Mouse (Mus musculus): ENCODE data around the gene Rrbp1. TPM values are rescaled to one million over a fixed set of nuclear protein-coding genes. Genes with fewer than 3 reads are reported as not detected.
A peak's percentile ranks its signal among the peaks of the same experiment; 100 is the strongest.

The Rrbp1 gene
- total and polyA plus RNA-seq, 3 experiments: 56.7 to 128 (median 127) TPM

DNA sequence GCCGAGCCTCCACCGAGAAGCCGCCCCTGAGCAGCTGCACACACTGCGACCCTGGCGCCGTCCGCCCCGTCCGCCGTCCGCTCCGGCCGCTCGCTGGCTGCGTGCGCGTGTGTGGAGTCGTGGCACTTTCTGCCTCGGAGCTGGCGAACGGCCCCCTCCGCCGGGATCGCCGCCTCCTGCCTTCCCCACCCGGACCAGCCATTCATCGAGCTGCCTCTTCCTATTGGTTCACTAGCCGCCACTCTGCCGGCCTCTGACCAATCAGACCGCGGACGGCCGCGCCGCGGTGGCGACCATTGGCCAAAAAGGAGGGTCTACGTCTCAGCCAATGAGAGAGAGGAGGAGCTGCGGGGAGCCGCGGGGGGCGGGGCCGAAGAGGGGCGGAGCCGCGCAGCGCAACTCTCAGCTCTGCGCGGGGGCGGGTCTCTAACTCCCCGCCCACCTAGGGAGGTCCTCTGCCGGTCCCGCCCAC is at the start of gene Rrbp1 (continued):
- no peak for TF ChIP-seq MEF2A (IDR thresholded peaks at IDR 0.05; ENCODE audit: extremely low read depth, insufficient replicate concordance, low read depth, low read length, poor library complexity, severe bottlenecking)
- peak; percentile 13; the same call in 1 of the 2 replicates for TF ChIP-seq TBP (IDR thresholded peaks at IDR 0.05; ENCODE audit: low read depth, low read length)
- TF ChIP-seq EP300 (IDR thresholded peaks at IDR 0.05; ENCODE audit: low read depth in 1 of 2, low read length in 2 of 2): no peak

DNA sequence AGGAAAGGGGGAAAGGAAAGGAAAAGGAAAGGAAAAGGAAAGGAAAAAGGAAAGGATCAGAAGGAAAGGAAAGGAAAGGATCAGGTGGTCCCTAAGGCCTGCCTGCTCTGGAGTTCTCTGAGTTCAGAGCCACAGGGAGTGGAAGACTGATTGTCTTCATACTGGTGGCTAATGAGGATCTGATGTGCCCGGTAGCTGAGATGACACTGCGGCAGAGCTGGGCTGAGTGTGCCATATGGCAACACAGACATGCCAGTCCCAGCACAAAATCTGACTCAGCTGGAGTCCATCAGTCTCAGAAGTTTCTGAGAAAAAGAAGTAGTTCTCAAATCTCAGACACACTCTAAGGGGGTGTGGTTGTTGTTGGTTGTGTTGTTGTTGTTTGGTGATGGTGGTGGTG is 46.7 kb upstream of the Rrbp1 start:
- H3K9ac ChIP-seq (ENCODE audit: control insufficient read depth, low read depth, low read length, poor library complexity, severe bottlenecking): no peak overlapping the region
- no peak overlapping the region for H3K27ac ChIP-seq (ENCODE audit: control insufficient read depth, low read depth, low read length)
- H3K36me3 ChIP-seq (ENCODE audit: control insufficient read depth in 1 of 2, insufficient read depth in 2 of 2, low read length in 2 of 2): no peaks in the 10 kb centered on the region
- no peaks in the 10 kb centered on the region for H3K4me1 ChIP-seq (ENCODE audit: control insufficient read depth in 1 of 2, insufficient read depth in 2 of 2, low read length in 2 of 2)
- no peaks in the 10 kb centered on the region for H3K9me3 ChIP-seq (replicated peaks; ENCODE audit: insufficient read depth, low read length)
- DNase-seq (ENCODE audit: low read depth, low spot score): no peak
- no peaks in the 10 kb centered on the region for H3K79me2 ChIP-seq (ENCODE audit: control insufficient read depth, insufficient read depth, low read length, poor library complexity)
- no peak for TF ChIP-seq JUND (IDR thresholded peaks at IDR 0.05; ENCODE audit: low read depth, low read length)
- no peak for TF ChIP-seq ELF1 (IDR thresholded peaks at IDR 0.05; ENCODE audit: low read depth, low read length)
- no peak for TF ChIP-seq MAZ (IDR thresholded peaks at IDR 0.05; ENCODE audit: low read depth, low read length)
- no peak for TF ChIP-seq SMC3 (IDR thresholded peaks at IDR 0.05; ENCODE audit: low read depth, low read length)
- no peak for TF ChIP-seq GABPA (IDR thresholded peaks at IDR 0.05; ENCODE audit: low read depth, low read length)
- H3K27me3 ChIP-seq (ENCODE audit: control insufficient read depth in 1 of 2, insufficient read depth in 2 of 2, low read length in 2 of 2): no peaks in the 10 kb centered on the region; a peak in 2 of 4 replicates
- H3K4me3 ChIP-seq (ENCODE audit: control insufficient read depth in 1 of 2, insufficient read depth in 1 of 2, low read depth in 2 of 2, low read length in 2 of 2): no peak overlapping the region

DNA sequence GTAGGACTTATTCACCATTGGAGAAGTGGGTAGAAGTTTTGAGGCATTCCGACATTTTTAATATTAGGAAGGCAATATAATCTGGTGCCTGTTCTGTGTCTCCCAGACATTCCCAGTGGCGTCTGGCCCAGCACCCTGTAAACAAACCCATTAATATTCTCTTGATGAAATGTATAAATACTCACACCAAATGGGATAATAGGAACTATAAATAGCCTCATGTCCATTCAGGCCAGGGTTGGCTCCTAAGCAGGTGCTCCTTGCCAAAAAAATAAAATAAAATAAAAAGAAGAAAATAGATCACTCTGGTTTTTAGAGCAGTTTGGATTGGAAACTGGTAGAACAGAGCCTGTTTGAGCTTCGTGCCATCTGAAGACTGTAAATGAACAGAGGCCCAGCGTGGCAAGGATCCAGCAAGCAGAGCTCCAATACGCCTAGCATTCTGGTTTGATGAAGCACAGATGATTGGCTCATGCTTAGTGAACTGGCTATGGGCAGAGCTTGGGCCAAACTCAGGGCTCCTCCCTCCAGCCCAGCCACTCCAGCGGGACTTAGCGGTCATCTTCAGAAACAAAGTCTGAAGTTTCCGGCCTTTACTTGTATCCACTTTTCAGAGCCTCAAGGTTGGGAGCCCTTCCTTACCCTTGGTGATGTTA is 41.5 kb upstream of the Rrbp1 start:
- TF ChIP-seq MEF2A (IDR thresholded peaks at IDR 0.05; ENCODE audit: extremely low read depth, insufficient replicate concordance, low read depth, low read length, poor library complexity, severe bottlenecking): no peak
- TF ChIP-seq CTCF (IDR thresholded peaks at IDR 0.05 in 2 of 3, conservative IDR thresholded peaks at IDR 0.05 in 1 of 3; ENCODE audit: control insufficient read depth in 1 of 3, insufficient read depth in 1 of 3, low read depth in 2 of 3, low read length in 3 of 3, poor library complexity in 1 of 3, severe bottlenecking in 1 of 3): no peak
- TF ChIP-seq MYC (IDR thresholded peaks at IDR 0.05; ENCODE audit: low read depth, low read length): no peak
- TF ChIP-seq BHLHE40 (IDR thresholded peaks at IDR 0.05; ENCODE audit: borderline replicate concordance, low read depth, low read length): no peak
- TF ChIP-seq USF2 (IDR thresholded peaks at IDR 0.05; ENCODE audit: borderline replicate concordance in 1 of 2, insufficient read depth in 1 of 2, low read depth in 1 of 2, low read length in 2 of 2): no peak
- no peak for TF ChIP-seq SMC3 (IDR thresholded peaks at IDR 0.05; ENCODE audit: low read depth, low read length)
- TF ChIP-seq NELFE (IDR thresholded peaks at IDR 0.05; ENCODE audit: low read depth, low read length): no peak
- no peak for TF ChIP-seq TBP (IDR thresholded peaks at IDR 0.05; ENCODE audit: low read depth, low read length)
- TF ChIP-seq POLR2A (IDR thresholded peaks at IDR 0.05; ENCODE audit: control insufficient read depth in 1 of 2, insufficient read depth in 1 of 2, low read depth in 1 of 2, low read length in 2 of 2, poor library complexity in 1 of 2): no peak
- TF ChIP-seq CHD2 (IDR thresholded peaks at IDR 0.05; ENCODE audit: low read length): no peak
- Histone ChIP-seq H3K27me3 (ENCODE audit: control insufficient read depth in 1 of 2, insufficient read depth in 2 of 2, low read length in 2 of 2) (no peaks in the 10 kb centered on the region; a peak in 1 of 4 replicates), H3K4me3 (ENCODE audit: control insufficient read depth in 1 of 2, insufficient read depth in 1 of 2, low read depth in 2 of 2, low read length in 2 of 2) (no peak overlapping the region), H3K9me3 (replicated peaks; ENCODE audit: insufficient read depth, low read length) (no peaks in the 10 kb centered on the region), H3K36me3 (ENCODE audit: control insufficient read depth in 1 of 2, insufficient read depth in 2 of 2, low read length in 2 of 2) (no peaks in the 10 kb centered on the region), H3K79me2 (ENCODE audit: control insufficient read depth, insufficient read depth, low read length, poor library complexity) (no peaks in the 10 kb centered on the region), H3K9ac (ENCODE audit: control insufficient read depth, low read depth, low read length, poor library complexity, severe bottlenecking) (no peak overlapping the region), H3K27ac (ENCODE audit: control insufficient read depth, low read depth, low read length) (no peak overlapping the region), H3K4me1 (ENCODE audit: control insufficient read depth in 1 of 2, insufficient read depth in 2 of 2, low read length in 2 of 2) (no peaks in the 10 kb centered on the region)
- no peak for DNase-seq (ENCODE audit: low read depth, low spot score)
